Mouse (Mus musculus): ENCODE results near the gene Tas1r3.

Tas1r3 gene

DNA sequence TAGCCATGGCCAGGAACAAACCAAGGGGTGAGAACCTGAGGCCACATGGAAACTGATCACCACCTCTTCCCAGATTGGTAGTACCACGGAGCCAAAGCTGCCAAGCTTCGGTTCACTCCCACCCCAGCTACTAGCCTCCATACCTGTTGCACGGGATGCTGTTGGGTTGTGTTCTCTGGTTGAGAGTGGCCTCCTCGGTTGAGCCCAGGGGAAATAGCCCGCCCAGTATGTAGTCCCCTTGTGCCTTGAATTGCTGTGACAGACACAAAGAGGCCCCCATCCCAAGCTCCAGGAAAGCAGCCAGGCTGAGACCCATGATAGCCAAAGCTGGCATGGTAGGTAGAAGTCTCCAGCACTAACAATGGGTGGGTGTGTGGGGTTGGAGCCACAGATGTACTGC, at the start of gene Tas1r3:
Gene Tas1r3 (minus strand): TSS at position 362 of the 400 bp plus-strand sequence.
- in situ Hi-C loops (cut with MboI, MseI) = no loop called here

DNA sequence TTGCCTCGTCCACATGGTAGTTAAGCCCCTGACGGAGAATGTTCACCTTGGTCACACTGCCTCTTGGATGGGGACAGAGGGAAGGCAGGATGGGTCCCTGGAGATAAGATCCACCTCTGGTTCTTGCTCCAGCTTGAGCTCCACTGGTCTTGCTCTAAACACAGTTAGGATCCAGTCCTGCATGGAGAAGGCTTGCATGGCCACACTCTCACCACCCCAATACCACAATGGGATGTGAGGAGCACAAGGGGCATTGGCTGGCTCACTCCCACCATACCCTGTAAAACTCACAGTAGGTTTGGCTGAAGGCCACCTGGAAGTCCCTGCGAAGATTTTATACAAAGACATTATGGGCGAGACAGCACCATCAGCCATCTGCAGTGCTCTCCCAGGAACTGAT, 45.6 kb upstream of the Tas1r3 start:
- in situ Hi-C loops (cut with MboI, MseI) = no loop called here

DNA sequence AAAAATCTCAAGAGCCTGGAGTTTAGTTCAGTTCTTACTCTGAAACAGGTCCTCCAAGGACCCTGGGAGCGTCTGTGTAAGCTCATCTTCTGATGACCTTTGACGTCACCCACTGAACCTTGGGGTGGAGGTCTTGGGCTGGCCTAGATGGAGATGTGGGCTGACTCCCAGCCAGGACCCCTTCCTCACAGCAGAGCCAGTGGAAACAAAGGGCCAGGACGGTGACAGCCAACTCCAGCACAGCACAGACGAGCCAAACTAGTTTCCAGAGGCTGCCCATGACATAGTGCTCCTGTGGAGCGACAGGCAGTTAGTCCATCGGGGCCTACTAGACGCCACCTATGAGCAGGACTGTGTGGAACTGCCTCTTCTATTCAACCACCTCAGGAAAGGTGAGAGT, 45.1 kb upstream of the Tas1r3 start:
- in situ Hi-C loops (cut with MboI, MseI) = no loop called here

DNA sequence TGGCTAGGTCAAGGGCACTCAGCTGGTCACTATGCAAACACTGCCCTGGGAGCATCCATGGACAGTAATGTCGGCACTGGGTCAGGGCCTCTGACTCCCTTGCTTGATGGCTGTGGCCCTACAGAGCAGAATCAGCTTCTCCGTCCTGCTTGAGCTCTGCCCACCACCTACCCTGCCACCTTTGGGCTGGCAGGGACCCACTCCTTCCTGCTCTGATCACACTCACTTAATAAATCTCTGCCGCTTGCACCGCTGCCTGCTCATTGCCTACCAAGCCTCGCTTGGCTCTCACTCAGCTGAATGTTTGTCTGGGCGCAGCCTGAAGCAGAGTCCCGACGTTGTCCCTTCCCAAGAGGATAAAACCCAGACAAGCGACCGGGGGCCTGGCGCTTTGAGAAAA, 43.8 kb upstream of the Tas1r3 start:
- in situ Hi-C loops (cut with MboI, MseI) = no loop called here

DNA sequence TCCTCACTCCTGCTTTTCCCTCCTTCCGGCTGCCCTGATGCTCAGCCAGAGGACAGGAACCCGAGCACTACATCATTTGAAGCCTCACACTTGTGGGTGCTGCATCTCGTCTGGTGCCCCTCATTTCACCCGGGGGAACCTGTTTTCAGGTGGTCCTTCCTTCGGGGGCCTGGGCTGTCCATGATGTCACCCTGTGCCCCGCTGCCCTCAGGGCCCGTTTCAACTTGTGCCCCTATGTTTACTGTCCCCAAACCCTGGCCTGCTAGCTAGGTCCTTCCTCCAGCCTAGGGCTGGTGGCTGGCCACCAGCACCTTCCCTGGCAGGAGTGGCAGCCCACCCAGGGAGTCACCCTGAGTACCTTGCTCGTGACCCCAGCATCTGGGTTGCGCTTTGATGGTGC, 43.0 kb upstream of the Tas1r3 start:
- in situ Hi-C loops (cut with MboI, MseI) = no loop called here

DNA sequence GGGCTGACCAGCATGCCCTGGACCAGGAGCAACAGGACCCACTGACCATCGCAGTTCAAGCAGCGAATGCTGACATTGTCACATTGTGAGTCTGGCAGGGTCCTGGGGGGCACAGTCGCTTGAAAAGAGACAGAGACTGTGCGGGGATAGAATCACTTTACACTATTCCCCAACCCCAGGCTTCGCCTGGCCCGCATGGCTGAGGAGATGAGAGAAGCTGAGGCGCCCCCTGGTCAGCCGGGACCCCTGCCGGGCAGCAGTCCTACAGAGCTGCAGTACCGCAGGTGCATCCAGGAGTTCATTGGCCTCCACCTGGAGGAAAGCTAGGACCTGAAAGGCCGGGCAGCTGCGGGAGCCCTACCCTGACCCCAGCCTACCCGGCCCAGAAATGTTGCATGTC, 42.5 kb upstream of the Tas1r3 start:
- in situ Hi-C loops (cut with MboI, MseI) = no loop called here

DNA sequence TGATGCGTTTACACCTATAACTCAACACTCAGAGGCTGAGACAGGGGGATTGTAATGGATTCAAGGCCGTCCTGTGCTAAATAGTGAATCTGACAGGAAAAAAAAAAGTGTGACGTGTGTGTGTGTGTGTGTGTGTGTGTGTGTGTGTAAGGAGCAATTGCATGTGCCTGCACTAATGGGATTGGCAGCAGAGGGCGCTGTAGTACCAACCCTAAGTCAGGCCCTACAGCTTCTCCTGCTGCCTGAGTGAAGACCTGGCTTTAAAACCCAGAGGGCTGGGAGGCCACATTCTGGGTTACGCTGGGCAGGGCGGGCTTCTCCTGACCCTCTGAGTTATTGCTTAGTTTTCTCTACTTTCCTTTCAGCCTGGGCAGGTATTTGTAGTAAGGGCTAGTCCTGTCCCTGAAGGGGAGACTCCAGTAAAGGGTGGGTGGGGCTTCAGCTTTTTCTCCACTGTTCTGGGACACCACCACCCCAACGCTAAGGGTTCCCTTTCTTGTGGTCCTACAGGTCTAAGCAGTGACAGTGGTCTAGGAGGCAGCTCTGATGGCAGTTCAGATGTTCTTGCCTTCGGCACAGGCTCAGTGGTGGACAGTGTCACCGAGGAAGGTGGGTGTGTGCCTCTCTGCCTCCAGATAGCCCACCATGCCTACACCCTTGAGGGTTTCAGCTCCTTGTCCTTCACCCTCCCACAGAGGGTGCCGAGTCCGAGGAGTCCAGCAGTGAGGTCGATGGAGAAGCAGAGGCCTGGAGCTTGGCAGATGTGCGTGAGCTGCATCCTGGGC, 41.3 kb upstream of the Tas1r3 start:
- in situ Hi-C loops (cut with MboI, MseI) = no loop called here

DNA sequence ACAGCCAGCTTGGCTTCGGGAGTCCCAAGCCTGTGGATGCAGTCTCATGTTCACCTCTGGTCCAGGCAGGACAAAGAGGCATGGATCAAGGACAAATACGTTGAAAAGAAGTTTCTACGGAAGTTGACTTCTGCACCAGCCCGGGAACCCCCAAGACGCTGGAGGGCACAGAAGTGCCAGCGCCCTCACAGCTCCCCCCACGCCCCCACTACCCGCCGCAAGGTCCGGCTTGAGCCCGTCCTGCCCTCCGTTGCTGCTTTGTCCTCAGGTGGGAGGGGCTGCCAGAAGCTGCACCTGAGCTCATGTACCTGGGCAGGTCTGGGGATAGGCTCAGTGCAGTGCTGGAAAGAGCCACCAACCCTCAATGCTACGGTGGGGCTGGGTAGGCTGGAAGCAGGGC, 40.1 kb upstream of the Tas1r3 start:
- in situ Hi-C loops (cut with MboI, MseI) = no loop called here

DNA sequence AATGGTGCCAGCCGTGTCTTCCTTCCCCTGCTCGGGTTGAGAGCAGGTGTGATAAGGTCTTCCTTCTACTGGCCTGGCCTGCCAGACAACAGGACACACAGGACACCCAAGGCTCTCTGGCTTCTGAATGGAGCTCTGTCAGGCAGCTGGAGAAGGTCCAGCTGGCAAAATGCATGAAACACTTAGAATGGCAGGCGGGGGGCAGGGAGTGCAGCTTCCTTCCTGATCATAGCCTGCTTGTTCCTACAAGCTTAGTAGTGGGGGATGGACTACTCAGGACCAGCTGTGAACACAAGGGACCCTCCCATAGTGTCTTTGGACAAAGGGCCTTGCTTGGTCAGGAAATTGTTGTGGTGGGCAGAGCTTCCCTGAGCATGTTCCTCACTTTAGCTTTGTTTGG, 38.0 kb upstream of the Tas1r3 start:
- in situ Hi-C loops (cut with MboI, MseI) = no loop called here

DNA sequence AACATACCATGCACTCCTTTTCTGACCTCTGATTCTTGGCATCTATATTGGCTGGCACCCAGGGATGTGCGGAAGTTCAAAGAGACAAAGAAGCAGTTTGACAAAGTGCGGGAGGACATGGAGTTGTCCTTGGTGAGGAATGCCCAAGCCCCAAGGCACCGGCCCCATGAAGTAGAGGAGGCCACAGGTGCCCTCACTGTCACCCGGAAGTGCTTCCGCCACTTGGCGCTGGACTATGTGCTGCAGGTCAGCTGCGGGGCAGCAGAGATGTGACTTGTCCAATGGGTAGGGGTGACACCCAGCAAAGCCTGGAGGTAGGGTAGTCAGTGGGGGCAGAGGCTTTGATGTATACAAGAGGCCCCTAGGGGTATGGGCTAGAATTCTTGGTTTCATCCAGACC, 36.2 kb upstream of the Tas1r3 start:
- in situ Hi-C loops (cut with MboI, MseI) = no loop called here

DNA sequence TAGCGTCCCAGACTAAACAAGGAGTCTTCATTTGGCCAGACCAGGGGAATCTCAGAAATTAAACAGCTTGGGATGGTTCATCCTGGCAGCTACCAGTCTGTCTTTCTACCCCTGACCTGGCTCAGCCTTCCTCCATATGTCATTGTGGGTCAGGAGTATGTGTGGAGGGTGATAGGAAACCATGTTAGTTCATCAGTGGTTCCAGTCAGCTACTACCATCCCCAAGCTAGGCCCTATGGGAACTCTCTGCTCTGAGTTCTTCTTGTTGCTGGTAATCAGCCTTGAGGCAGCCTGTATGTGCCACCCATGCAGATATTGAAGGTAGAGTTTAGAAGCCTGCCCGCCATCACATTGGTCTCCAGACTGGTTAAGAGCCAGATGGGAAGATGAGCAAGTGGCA, 35.2 kb upstream of the Tas1r3 start:
- in situ Hi-C loops (cut with MboI, MseI) = no loop called here

DNA sequence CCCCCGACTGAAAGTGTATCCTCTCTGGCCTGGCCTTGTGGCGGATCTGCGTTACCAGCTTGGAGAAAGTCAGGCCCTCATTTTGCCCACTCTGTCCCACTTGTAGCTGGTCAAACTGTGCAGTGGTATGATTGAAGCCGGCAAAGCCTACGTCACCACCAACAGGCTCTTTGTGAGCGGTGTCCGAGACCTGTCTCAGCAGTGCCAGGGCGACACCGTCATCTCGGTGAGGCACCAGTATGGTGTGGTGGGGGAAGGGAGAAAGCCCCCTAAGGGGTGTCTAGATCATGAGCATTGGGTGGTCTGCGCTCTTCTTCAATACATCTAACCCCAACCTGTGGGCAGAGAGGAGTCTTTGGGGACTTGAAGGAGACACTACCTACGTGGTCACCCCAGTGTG, 33.3 kb upstream of the Tas1r3 start:
- in situ Hi-C loops (cut with MboI, MseI) = no loop called here

DNA sequence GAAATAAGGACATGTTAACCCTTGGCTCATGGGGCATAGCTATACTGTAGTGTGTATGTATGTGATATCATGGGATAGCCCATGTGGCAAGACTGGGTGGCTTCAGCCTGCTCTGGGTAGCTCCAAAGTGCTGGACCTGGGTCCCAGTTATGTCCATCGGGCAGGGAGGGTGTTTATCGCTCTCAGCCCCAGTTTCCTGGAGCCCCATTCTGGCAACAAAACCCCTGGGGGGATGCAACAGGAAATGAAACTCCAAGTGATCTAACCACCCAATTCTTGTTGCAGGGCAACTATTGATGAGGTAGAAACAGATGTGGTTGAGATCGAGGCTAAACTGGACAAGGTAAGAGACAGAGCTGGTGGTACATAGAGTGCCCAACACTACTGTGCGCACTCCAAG, 32.7 kb upstream of the Tas1r3 start:
- in situ Hi-C loops (cut with MboI, MseI) = no loop called here

DNA sequence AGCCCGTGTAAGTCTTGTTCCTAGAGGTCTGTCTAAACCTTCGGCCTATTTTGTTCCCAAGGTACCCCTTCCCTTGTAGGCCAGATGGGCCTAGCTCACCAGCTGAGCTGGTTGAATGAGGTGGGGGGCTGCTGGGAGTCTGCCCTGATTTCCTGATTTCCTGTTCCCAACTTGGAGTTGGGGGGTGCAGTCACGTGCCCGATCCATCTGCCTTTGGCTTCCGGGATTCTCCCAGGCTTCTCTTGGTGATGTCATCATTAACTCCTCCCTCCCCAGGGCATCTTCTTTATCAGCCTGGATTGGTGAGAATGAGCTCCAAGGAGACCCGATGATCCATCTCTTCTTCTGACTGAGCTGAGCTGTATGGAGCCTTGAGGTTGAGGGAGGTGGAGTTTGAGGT, 32.1 kb upstream of the Tas1r3 start:
- in situ Hi-C loops (cut with MboI, MseI) = no loop called here

DNA sequence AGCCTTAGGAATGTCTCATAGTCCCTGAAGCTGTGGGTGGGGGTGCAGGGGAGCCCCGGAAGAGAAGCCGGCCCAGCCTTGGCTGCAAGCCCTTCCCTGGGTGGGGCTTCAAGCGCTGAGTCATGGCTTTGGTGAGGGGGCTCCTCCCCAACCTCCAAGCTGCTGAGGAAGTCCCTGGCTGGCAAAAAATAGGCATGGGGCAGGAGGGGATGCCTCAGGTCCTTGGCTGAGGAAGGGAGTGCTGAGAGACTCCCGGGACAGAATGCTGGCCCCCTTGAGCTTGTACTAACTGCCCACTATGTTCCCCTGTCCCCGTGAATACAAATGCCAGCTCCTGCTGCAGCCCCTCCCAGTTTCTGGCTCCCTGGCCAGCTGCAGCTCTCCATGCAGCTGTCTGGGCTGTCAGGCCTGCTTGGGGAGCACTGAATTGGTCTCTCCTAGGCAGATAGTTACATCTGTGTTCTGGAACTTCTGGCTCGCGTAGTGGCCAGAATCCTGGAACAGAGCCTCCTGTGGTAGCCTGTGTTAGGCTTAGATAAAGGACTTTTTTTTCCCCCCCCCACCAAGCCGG, 31.2 kb upstream of the Tas1r3 start:
- in situ Hi-C loops (cut with MboI, MseI) = loop anchor here (5.0 kb wide), 1 partner anchor 48 kb away; the partner anchor contains the start of gene Ube2j2

DNA sequence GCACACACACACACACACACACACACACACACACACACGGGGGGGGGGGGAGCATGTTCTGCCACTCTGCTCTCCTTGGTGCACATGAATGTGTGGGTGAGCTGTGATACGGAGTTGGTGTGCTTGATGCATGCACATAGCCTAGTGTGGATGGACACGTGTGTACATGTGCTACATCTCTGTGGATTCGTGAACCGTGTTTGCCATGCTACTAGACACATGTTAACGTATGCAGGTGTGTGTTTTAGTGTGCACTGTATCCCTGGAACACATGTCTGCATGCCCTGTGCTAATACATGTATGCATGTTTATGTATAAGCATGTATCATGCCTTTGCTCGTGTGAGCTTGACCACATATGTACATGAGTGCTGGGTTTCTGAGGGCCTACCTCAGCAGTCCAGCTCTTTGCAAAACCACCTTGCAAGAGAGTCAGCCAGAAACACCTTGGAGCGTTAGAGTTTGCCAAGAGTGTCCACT, 30.1 kb upstream of the Tas1r3 start:
- in situ Hi-C loops (cut with MboI, MseI) = loop anchor here (5.0 kb wide), 1 partner anchor 49 kb away; the partner anchor contains the start of gene Ube2j2

DNA sequence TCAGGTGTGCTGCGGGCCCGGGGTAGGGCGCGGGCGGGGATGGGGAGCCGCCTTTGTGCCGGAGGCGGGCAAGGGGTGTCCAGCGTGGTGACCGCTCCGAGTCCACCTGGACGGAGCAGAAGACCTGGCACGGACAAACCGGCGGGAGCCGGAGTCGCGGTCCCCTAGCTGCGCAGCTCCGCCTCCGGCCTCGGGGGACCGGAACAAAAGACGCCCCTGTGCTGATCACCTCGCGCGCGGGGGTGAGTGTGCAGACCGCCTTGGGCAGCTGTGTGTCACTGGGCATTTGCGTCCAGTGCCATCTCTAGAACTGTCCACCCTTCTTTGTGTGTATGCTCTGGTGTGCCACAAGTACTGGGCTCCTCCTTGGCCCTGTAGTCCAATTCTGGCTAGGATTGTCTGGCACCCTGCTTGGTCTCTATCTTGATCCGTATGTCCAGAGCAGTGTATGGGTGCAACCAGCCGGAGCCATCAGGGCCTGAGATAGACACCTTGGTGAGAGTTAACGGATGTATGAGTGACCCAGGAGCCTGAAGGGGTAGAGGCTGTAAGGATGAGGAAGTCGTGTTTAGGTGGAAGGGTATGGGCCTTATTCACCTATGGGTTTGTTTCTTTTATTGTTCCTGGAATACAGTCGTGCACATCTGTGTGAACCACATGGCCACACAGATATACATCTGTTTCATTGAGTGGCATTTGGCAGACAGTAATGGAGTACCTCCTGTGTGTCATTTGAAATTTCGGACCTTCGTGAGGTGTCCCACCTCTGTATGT, 29.5 kb upstream of the Tas1r3 start:
- in situ Hi-C loops (cut with MboI, MseI) = loop anchor here (5.0 kb wide), 1 partner anchor 50 kb away; the partner anchor contains the start of gene Ube2j2

DNA sequence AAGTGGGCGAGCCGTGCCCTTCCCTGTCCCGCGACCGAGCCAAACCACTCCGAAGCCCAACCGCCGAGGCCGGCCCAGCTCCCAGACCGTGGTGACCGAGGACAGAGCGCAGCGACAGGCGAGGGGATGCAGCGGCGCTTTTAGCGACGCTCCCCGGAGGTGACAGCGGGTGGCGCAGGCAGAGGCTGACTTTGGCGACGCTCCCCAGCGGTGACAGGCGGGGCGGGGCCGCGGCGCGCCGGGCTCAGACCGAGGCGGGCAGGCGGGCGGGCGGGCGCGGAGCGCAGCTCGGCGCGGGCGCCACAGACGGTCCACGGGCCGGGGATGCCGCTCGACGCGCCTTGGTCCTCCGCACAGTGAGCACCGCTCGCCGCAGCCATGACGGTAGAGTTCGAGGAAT, 28.9 kb upstream of the Tas1r3 start:
- in situ Hi-C loops (cut with MboI, MseI) = loop anchor here (5.0 kb wide), 1 partner anchor 50 kb away; the partner anchor contains the start of gene Ube2j2

DNA sequence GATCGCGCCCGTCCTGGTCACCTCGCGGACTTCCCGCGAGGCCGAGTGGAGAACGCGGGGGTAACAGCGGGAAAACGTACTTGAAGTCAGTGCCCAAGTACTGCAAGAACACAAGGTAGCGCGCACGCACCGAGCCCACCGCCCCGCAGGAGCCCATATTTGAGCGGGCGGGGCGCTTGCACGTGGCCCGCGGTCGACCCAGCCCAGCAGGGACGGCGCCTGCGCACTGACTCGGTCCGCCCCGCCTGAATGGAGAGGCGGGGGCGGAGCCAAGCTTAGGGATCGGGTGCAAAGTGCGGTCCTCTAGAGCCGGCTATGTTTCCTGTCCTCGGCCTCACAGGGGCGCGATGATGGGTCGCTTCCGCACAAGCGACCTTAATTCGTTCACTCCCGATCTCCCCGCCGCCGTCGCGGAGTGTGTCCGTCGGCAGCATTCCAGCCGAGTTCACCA, 28.4 kb upstream of the Tas1r3 start, which contains the start of the genes Pusl1 and Acap3:
Gene Pusl1 (minus strand): TSS at position 231 of the 451 bp plus-strand sequence.
Gene Acap3 (plus strand): TSS at position 272 of the 451 bp plus-strand sequence.
- in situ Hi-C loops (cut with MboI, MseI) = loop anchor here (5.0 kb wide), 1 partner anchor 51 kb away; the partner anchor contains the start of gene Ube2j2

DNA sequence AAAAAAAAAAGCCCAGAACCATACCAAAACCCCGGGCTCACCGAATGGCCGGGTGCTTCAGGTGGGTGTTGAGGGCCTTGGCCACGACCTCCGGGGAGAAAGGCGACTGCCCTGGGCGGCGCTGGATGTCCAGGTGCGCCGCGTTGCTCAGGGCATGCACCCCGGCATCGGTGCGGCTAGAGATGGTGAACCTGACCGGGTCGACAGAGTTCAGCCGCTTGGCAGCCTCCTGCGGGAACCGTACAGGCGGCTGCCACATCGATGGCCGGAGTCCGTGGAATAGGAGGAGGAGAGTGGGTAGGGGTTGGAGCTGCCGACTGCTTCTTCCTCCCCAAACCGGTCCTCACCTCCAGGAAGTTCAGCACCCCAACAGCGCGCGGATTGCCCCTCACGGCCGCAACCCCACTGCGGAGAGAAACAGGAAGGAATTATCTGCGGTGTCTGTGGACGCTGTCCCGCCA, 27.9 kb upstream of the Tas1r3 start:
- in situ Hi-C loops (cut with MboI, MseI) = loop anchor here (5.0 kb wide), 1 partner anchor 51 kb away; the partner anchor contains the start of gene Ube2j2

DNA sequence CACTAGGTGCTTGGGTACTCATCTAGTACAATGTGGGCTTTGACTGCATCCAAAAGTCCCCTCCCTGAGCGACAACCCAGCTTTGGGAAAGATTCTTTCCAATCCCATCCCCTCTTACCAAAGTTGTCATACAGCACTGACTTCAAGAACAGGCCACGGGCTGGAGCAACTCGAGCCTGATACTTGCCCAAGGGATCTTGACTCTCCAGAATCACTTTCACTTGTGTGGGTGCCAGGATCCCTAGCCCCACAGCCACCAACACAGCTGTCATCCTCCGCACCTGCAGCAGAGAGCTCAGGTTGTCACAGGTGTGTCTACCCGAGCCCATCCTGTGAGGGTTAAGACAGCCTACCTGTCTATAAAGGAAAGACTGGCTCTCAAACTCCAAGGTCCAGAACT, 26.2 kb upstream of the Tas1r3 start:
- in situ Hi-C loops (cut with MboI, MseI) = no loop called here

DNA sequence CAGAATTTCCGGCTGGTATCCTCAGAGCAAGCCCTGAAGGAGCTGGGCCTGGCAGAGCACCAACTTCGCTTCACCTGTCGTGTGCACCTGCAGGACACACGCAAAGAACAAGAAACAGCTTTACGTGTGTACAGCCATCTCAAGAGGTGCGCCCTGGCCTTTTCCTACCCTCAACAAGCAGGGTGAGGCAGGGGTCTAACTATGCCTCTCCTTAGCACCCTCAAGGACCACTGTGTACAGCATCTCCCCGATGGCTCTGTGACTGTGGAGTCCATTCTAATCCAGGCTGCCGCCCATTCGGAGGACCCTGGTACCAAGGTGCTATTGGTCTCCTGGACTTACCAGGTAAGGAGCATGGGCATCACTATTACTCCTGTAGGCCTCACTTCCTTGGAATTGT, 25.0 kb upstream of the Tas1r3 start:
- in situ Hi-C loops (cut with MboI, MseI) = no loop called here
